Mouse (Mus musculus) B cell, adult (primary cell): ENCODE data around the gene March4. TPM values are rescaled to one million over a fixed set of nuclear protein-coding genes. Genes with fewer than 3 reads are reported as not detected.

Source experiments
- total RNA-seq: library from RNA; stranded (reverse); gene quantifications from 4 replicates; pipeline ENCODE4 v1.2.4, GENCODE M21; 2023; ENCODE audit not compliant: inconsistent age

The March4 gene
- 0.12 to 0.26 TPM (median 0.13 TPM) in 3 of 4 replicates, not detected in the other for total RNA-seq

GRCm38 (mm10) chr1:72536611-72537351, at the start of gene March4:
Gene March4, minus strand, starts transcription at chr1:72536930.

GRCm38 (mm10) chr1:72582947-72583731, 46.4 kb upstream of the March4 start, which contains the start of gene Smarcal1:
Gene Smarcal1, plus strand, starts transcription at chr1:72583251.

Other genes starting within 250 kb of the March4 start
- 24.1 to 25.7 TPM (median 25.1 TPM) in 4 replicates for gene Xrcc5, start 229.5 kb downstream of the March4 start, total RNA-seq
- gene Smarcal1, start 46.3 kb upstream of the March4 start, total RNA-seq: 48.9 to 59.8 TPM (median 54.9 TPM) in 4 replicates
- gene Ankar, start 163.6 kb upstream of the March4 start, total RNA-seq: not detected in 4 replicates
- 2,766 to 3,203 TPM (median 2,865 TPM) in 4 replicates for gene Rpl37a, start 174.4 kb upstream of the March4 start, total RNA-seq